ENCODE assay signal across 25 mouse cellular contexts in the genomic region with DNA sequence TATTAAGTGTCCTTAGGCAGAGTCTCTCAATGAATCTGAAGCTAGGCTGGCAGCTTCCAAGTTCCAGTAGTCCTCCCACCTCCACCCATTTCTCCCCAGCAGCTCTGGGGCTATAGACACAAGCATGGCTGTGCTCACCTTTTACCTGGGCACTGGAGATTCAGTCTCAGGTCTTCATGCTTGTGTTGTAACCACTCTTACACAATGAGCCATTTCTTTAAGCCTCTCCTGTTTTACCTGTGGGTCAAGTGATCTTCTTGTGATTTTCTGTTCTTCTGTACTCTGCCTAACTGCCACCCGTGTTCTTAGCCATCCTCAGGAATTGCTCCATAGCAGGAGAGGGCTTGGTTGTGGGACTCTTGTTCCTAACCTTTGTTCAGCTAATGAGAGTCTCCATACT. TPM values are rescaled to one million over a fixed set of nuclear protein-coding genes. Genes with fewer than 3 reads are reported as not detected.
"Had no signal": no experiment of that assay in that cellular context is flagged by ENCODE, and none has a peak within 500 bp of the region (broad histone marks: within the 10 kb centered on the region; RNA-seq: fewer than 3 reads in every experiment).

No protein-coding gene starts in this region.

- H3K4me2 ChIP-seq: liver, embryonic 12.5 days; lung, embryonic 15.5 days; midbrain, embryonic 12.5 days; neural tube, embryonic 13.5 days; neural tube, embryonic 15.5 days had no signal

- H3K9me3 ChIP-seq: liver, embryonic 12.5 days; lung, embryonic 15.5 days; midbrain, embryonic 10.5 days; midbrain, embryonic 12.5 days; neural tube, embryonic 13.5 days; neural tube, embryonic 15.5 days had no signal

- H3K27ac ChIP-seq: liver, embryonic 12.5 days; liver, embryonic 14.5 days; lung, embryonic 15.5 days; midbrain, embryonic 10.5 days; midbrain, embryonic 12.5 days; neural tube, embryonic 13.5 days; neural tube, embryonic 15.5 days had no signal

- DNase-seq: midbrain, embryonic 14.5 days; retina, postnatal 1 day; right cerebral cortex, adult 18-20 months; right cerebral cortex, postnatal 25 days; right cerebral cortex, postnatal 4 days; spleen, adult 18-20 months; thymus, adult 18-20 months; thymus, postnatal 14 days; thymus, postnatal 4 days had no signal

- H3K36me3 ChIP-seq: liver, embryonic 12.5 days; lung, embryonic 15.5 days; midbrain, embryonic 10.5 days; midbrain, embryonic 12.5 days; neural tube, embryonic 13.5 days; neural tube, embryonic 15.5 days had no signal

- H3K4me1 ChIP-seq: liver, embryonic 12.5 days; lung, embryonic 15.5 days; midbrain, embryonic 10.5 days; midbrain, embryonic 12.5 days; neural tube, embryonic 13.5 days; neural tube, embryonic 15.5 days had no signal

- ATAC-seq: liver, embryonic 12.5 days; midbrain, embryonic 16.5 days had no signal

- H3K4me3 ChIP-seq: liver, embryonic 12.5 days; lung, embryonic 15.5 days; midbrain, embryonic 10.5 days; midbrain, embryonic 12.5 days; myocyte; neural tube, embryonic 13.5 days; neural tube, embryonic 15.5 days had no signal

- H3K9ac ChIP-seq: liver, embryonic 12.5 days; liver, embryonic 14.5 days; lung, embryonic 15.5 days; midbrain, embryonic 12.5 days; neural tube, embryonic 13.5 days; neural tube, embryonic 15.5 days had no signal

- H3K27me3 ChIP-seq: liver, embryonic 12.5 days; lung, embryonic 15.5 days; midbrain, embryonic 12.5 days; neural tube, embryonic 13.5 days; neural tube, embryonic 15.5 days had no signal

RNA-seq across cellular contexts. Expression of a gene that starts 60.0 kb away (rescaled TPM):
- polyA plus RNA-seq: liver, adult 2 months; liver, embryonic 12.5 days; liver, embryonic 14.5 days; liver, embryonic 16.5 days; midbrain, embryonic 10.5 days; midbrain, embryonic 12.5 days; midbrain, embryonic 14.5 days; midbrain, embryonic 16.5 days; myocyte; neural tube, embryonic 11.5 days; neural tube, embryonic 13.5 days; neural tube, embryonic 15.5 days; small intestine, adult 2 months; stomach, embryonic 14.5 days; stomach, embryonic 16.5 days; urinary bladder, adult 2 months had no signal
